Comparison of ENCODE assay signal across 8 mouse cellular contexts in the genomic region with DNA sequence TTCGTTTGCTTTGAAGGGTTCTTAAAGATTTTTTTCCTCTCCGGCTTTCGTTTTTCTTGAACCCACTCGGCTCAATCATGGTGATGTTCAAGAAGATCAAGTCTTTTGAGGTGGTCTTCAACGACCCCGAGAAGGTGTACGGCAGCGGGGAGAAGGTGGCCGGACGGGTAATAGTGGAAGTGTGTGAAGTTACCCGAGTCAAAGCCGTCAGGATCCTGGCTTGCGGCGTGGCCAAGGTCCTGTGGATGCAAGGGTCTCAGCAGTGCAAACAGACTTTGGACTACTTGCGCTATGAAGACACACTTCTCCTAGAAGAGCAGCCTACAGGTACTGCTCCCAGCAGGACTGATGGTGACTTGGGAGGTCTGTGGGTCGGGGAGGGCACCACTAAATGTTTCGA. TPM values are rescaled to one million over a fixed set of nuclear protein-coding genes. Genes with fewer than 3 reads are reported as not detected.
A peak's percentile ranks its signal among the peaks of the same experiment; 100 is the strongest.
DNase-seq lines count a peak whose midpoint lies in the region; ATAC-seq and TF ChIP-seq lines count a peak whose summit lies in the region.

No protein-coding gene starts in this region.

- WGBS in limb, embryonic 15.5 days: under 1% methylated on average over 17 of the region's 17 CpGs
- under 1% methylated on average over 17 of the region's 17 CpGs for WGBS in neural tube, embryonic 15.5 days

- peak overlapping the region; percentile 65 for H3K9ac ChIP-seq in limb, embryonic 15.5 days
- H3K9ac ChIP-seq in neural tube, embryonic 15.5 days (replicated peaks): peak overlapping the region; percentile 66

- no peak for TF ChIP-seq POLR2A in cortical plate, adult 2 months (IDR thresholded peaks at IDR 0.05; ENCODE audit: extremely low read depth, insufficient read depth, low read length)

- peaks cover 23% of the 10 kb centered on the region for H3K36me3 ChIP-seq in limb, embryonic 15.5 days
- peaks cover 15% of the 10 kb centered on the region for H3K36me3 ChIP-seq in neural tube, embryonic 15.5 days

- no peaks in the 10 kb centered on the region for H3K9me3 ChIP-seq in limb, embryonic 15.5 days
- no peaks in the 10 kb centered on the region for H3K9me3 ChIP-seq in neural tube, embryonic 15.5 days (replicated peaks)

- peak; percentile 96 for DNase-seq in heart, adult 11 months
- DNase-seq in heart, adult 8-10 months (ENCODE audit: low spot score): no peak
- no peak for DNase-seq in cerebellum, adult 11 months
- no peak for DNase-seq in layer of hippocampus, adult 11-12 months (ENCODE audit: low spot score)

- TF ChIP-seq CTCF in cortical plate, adult 2 months (IDR thresholded peaks at IDR 0.05; ENCODE audit: extremely low read depth, insufficient read depth, low read length): no peak

- H3K4me1 ChIP-seq in cortical plate, adult 2 months (ENCODE audit: control insufficient read depth, insufficient read depth, low read length): no peaks in the 10 kb centered on the region; the same call in 1 of the 2 replicates
- peaks cover 50% of the 10 kb centered on the region for H3K4me1 ChIP-seq in limb, embryonic 15.5 days
- H3K4me1 ChIP-seq in neural tube, embryonic 15.5 days: peaks cover 58% of the 10 kb centered on the region

- H3K27ac ChIP-seq in cortical plate, adult 2 months (ENCODE audit: insufficient read depth, low read length): 0 out of 2 replicates have a peak overlapping the region, but pooled peaks have one; percentile 5
- H3K27ac ChIP-seq in limb, embryonic 15.5 days: peak overlapping the region; percentile 94
- peak overlapping the region; percentile 69 for H3K27ac ChIP-seq in neural tube, embryonic 15.5 days (replicated peaks)

- peak overlapping the region; percentile 67 for H3K4me2 ChIP-seq in limb, embryonic 15.5 days
- H3K4me2 ChIP-seq in neural tube, embryonic 15.5 days: peak overlapping the region; percentile 81

- ATAC-seq in hematopoietic stem cell, adult 5-6 weeks (replicated peaks in 1 of 2; ENCODE audit: insufficient read depth in 1 of 2, low FRiP score in 2 of 2, low TSS enrichment in 1 of 2, low read depth in 1 of 2, poor library complexity in 2 of 2, severe bottlenecking in 2 of 2): 0 out of 4 replicates have a peak, but pooled peaks have one; percentile 6 to 12
- ATAC-seq in limb, embryonic 15.5 days (ENCODE audit: insufficient number of reproducible peaks, low FRiP score, low TSS enrichment, low read depth): no peak
- peak; percentile 40; the same call in 1 of the 2 replicates for ATAC-seq in neural tube, embryonic 15.5 days (ENCODE audit: low FRiP score)

- peak overlapping the region; percentile 68 for H3K4me3 ChIP-seq in cortical plate, adult 2 months (ENCODE audit: insufficient read depth, low read length)
- peak overlapping the region; percentile 59 for H3K4me3 ChIP-seq in limb, embryonic 15.5 days
- H3K4me3 ChIP-seq in neural tube, embryonic 15.5 days (replicated peaks): peak overlapping the region; percentile 69

- H3K27me3 ChIP-seq in limb, embryonic 15.5 days: no peaks in the 10 kb centered on the region
- H3K27me3 ChIP-seq in neural tube, embryonic 15.5 days (replicated peaks): no peaks in the 10 kb centered on the region

RNA-seq across cellular contexts. Expression of a gene that starts 0.4 kb away (rescaled TPM):
- total RNA-seq in heart, adult 8-10 months (2022): 100 to 1,000 TPM; 346 to 908 (median 654) TPM
- polyA plus RNA-seq in cortical plate, adult 2 months (2012; rRNA removed): 31.4 and 38.5 TPM in 2 replicates
- total RNA-seq in hematopoietic stem cell, adult 5-6 weeks (2017): 332 and 487 TPM in 2 replicates
- polyA plus RNA-seq in limb, embryonic 15.5 days (2015; fragmentation: Nextera tagmentation; extraction: Ambion mirVana): 151 and 157 TPM in 2 replicates
- polyA plus RNA-seq in neural tube, embryonic 15.5 days (2015; fragmentation: Nextera tagmentation; extraction: Ambion mirVana): 52.5 and 72.5 TPM in 2 replicates

RNA-seq across cellular contexts. Expression of a gene that starts 18.6 kb away (rescaled TPM):
- total RNA-seq in heart, adult 8-10 months (2022): 1 to 10 TPM in 3 of 4 experiments, not detected in 1; 2.5 to 3.3 (median 3.2) TPM
- polyA plus RNA-seq in cortical plate, adult 2 months (2012; rRNA removed): not detected in 2 replicates
- not detected in 2 replicates for total RNA-seq in hematopoietic stem cell, adult 5-6 weeks (2017)
- 0.82 and 1.2 TPM in 2 replicates for polyA plus RNA-seq in limb, embryonic 15.5 days (2015; fragmentation: Nextera tagmentation; extraction: Ambion mirVana)
- polyA plus RNA-seq in neural tube, embryonic 15.5 days (2015; fragmentation: Nextera tagmentation; extraction: Ambion mirVana): 1.8 TPM in 2 replicates

RNA-seq across cellular contexts. Expression of a gene that starts 33.2 kb away (rescaled TPM):
- total RNA-seq in heart, adult 8-10 months (2022): 100 to 1,000 TPM; 271 to 333 (median 312) TPM
- polyA plus RNA-seq in cortical plate, adult 2 months (2012; rRNA removed): 1.4 and 1.5 TPM in 2 replicates
- not detected in 2 replicates for total RNA-seq in hematopoietic stem cell, adult 5-6 weeks (2017)
- polyA plus RNA-seq in limb, embryonic 15.5 days (2015; fragmentation: Nextera tagmentation; extraction: Ambion mirVana): 8.7 and 18.4 TPM in 2 replicates
- polyA plus RNA-seq in neural tube, embryonic 15.5 days (2015; fragmentation: Nextera tagmentation; extraction: Ambion mirVana): 2.4 and 3.0 TPM in 2 replicates

RNA-seq across cellular contexts. Expression of a gene that starts 35.8 kb away (rescaled TPM):
- 10 to 100 TPM; 31.7 to 35.2 (median 34.7) TPM for total RNA-seq in heart, adult 8-10 months (2022)
- 44.5 and 55.9 TPM in 2 replicates for polyA plus RNA-seq in cortical plate, adult 2 months (2012; rRNA removed)
- total RNA-seq in hematopoietic stem cell, adult 5-6 weeks (2017): 84.4 and 87.4 TPM in 2 replicates
- polyA plus RNA-seq in limb, embryonic 15.5 days (2015; fragmentation: Nextera tagmentation; extraction: Ambion mirVana): 38.9 and 42.0 TPM in 2 replicates
- polyA plus RNA-seq in neural tube, embryonic 15.5 days (2015; fragmentation: Nextera tagmentation; extraction: Ambion mirVana): 35.2 and 35.8 TPM in 2 replicates

RNA-seq across cellular contexts. Expression of a gene that starts 38.3 kb away (rescaled TPM):
- 1 to 10 TPM; 1.1 to 2.5 (median 2.0) TPM for total RNA-seq in heart, adult 8-10 months (2022)
- 61.6 and 61.9 TPM in 2 replicates for polyA plus RNA-seq in cortical plate, adult 2 months (2012; rRNA removed)
- total RNA-seq in hematopoietic stem cell, adult 5-6 weeks (2017): not detected in 2 replicates
- 1.9 and 2.7 TPM in 2 replicates for polyA plus RNA-seq in limb, embryonic 15.5 days (2015; fragmentation: Nextera tagmentation; extraction: Ambion mirVana)
- 18.6 and 21.0 TPM in 2 replicates for polyA plus RNA-seq in neural tube, embryonic 15.5 days (2015; fragmentation: Nextera tagmentation; extraction: Ambion mirVana)

Comparison
In these comparisons a context has a peak if more than half of its experiments do, and no peak if none do; other contexts are left out.
1. H3K27ac ChIP-seq: peak in every context shown above with its lines; median percentile 94 in limb, embryonic 15.5 days; 69 in neural tube, embryonic 15.5 days; 5 in cortical plate, adult 2 months.